ENCODE assay signal across 13 mouse cellular contexts in genomic region chr17:45016746-45017145, GRCm38 (mm10).
"Had no signal": no experiment of that assay in that cellular context is flagged by ENCODE, and none has a peak within 500 bp of the region (broad histone marks: within the 10 kb centered on the region; RNA-seq: fewer than 3 reads in every experiment).

No protein-coding gene starts in this region.

- DNase-seq: gastrocnemius, postnatal 14 days; gastrocnemius, postnatal 36 days; heart, adult 2 months; heart, postnatal 14 days; heart, postnatal 36 days; kidney, adult 11 months; kidney, adult 2 months; kidney, adult 9 months; kidney, postnatal 14 days; kidney, postnatal 36 days; layer of hippocampus, adult 9-11 months; layer of hippocampus, postnatal 36 days; left cerebral cortex, postnatal 4 days had no signal
